8 mouse cellular contexts compared by ENCODE assay signal in the genomic region with DNA sequence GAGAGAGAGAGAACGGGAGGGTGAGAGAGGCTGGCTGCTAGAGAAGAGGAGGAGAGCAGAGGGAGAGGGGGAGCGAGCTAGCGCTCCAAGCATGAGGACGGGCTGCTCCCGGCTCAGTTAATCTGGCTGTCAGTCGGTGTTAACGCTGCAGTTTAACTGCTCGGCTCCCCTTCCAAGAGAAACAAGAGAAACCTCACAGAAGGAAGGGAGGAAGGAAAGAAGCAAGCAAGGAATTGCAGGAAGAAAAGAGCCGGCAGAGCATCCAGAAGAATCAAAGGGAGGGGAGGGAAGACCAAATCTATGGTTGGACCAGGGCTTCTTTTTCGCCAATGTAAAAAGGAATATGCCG. TPM values are rescaled to one million over a fixed set of nuclear protein-coding genes. Genes with fewer than 3 reads are reported as not detected.
DNase-seq lines count a peak whose midpoint lies in the region; ATAC-seq and TF ChIP-seq lines count a peak whose summit lies in the region.

No protein-coding gene starts in this region.

- H3K36me3 ChIP-seq in kidney, embryonic 15.5 days, result no peaks in the 10 kb centered on the region
- H3K36me3 ChIP-seq in forebrain, postnatal 0 days (ENCODE audit: insufficient read depth), result no peaks in the 10 kb centered on the region
- H3K36me3 ChIP-seq in midbrain, embryonic 12.5 days, result no peaks in the 10 kb centered on the region
- no peaks in the 10 kb centered on the region for H3K36me3 ChIP-seq in stomach, postnatal 0 days (ENCODE audit: control insufficient read depth, insufficient read depth, low read length)
- H3K36me3 ChIP-seq in liver, embryonic 11.5 days (ENCODE audit: control insufficient read depth, insufficient read depth, low read length), result no peaks in the 10 kb centered on the region

- no peak overlapping the region for H3K9ac ChIP-seq in kidney, embryonic 15.5 days
- H3K9ac ChIP-seq in forebrain, postnatal 0 days, result peak overlapping the region; percentile 72
- H3K9ac ChIP-seq in midbrain, embryonic 12.5 days (replicated peaks), result peak overlapping the region; percentile 41
- H3K9ac ChIP-seq in stomach, postnatal 0 days (ENCODE audit: low read length), result no peak overlapping the region
- H3K9ac ChIP-seq in liver, embryonic 11.5 days (ENCODE audit: low read depth, low read length), result no peak overlapping the region

- no peak for DNase-seq in kidney, adult 18-20 months
- peak; percentile 85 for DNase-seq in forebrain, postnatal 0 days
- DNase-seq in layer of hippocampus, adult 2 months (ENCODE audit: low spot score in 2 of 2), result peak; percentile 80 to 81
- no peak for DNase-seq in stomach, postnatal 0 days (ENCODE audit: low spot score)
- no peak for DNase-seq in liver, embryonic 11.5 days (ENCODE audit: low spot score)

- H3K9me3 ChIP-seq in kidney, embryonic 15.5 days (replicated peaks), result no peaks in the 10 kb centered on the region
- no peaks in the 10 kb centered on the region for H3K9me3 ChIP-seq in forebrain, postnatal 0 days (ENCODE audit: low read length)
- H3K9me3 ChIP-seq in midbrain, embryonic 12.5 days, result no peaks in the 10 kb centered on the region
- H3K9me3 ChIP-seq in stomach, postnatal 0 days (ENCODE audit: control insufficient read depth, low read length), result no peaks in the 10 kb centered on the region
- no peaks in the 10 kb centered on the region for H3K9me3 ChIP-seq in liver, embryonic 11.5 days (ENCODE audit: control insufficient read depth, low read length)

- WGBS in kidney, embryonic 15.5 days, result 2% methylated on average over 11 of the region's 11 CpGs
- under 1% methylated on average over 11 of the region's 11 CpGs for WGBS in forebrain, postnatal 0 days
- 2% methylated on average over 11 of the region's 11 CpGs for whole genome bisulfite sequencing in midbrain, embryonic 12.5 days
- WGBS in stomach, postnatal 0 days, result 3% methylated on average over 11 of the region's 11 CpGs
- WGBS in liver, embryonic 11.5 days, result 7% methylated on average over 11 of the region's 11 CpGs

- ATAC-seq in kidney, embryonic 15.5 days (replicated peaks; ENCODE audit: low FRiP score), result peak; percentile 71; the same call in 1 of the 2 replicates
- ATAC-seq in forebrain, postnatal 0 days, result peak; percentile 91
- ATAC-seq in midbrain, embryonic 12.5 days (ENCODE audit: low FRiP score, low read depth), result peak; percentile 56; the same call in 1 of the 2 replicates
- no peak for ATAC-seq in stomach, postnatal 0 days (ENCODE audit: low FRiP score, low TSS enrichment)
- ATAC-seq in liver, embryonic 11.5 days (replicated peaks; ENCODE audit: low FRiP score), result no peak
- no peak for ATAC-seq in monocyte, adult 5-6 weeks (replicated peaks; ENCODE audit: insufficient number of reproducible peaks, low FRiP score, low TSS enrichment, poor library complexity, severe bottlenecking)

- TF ChIP-seq EP300 in stomach, postnatal 0 days (optimal IDR thresholded peaks at IDR 0.05), result no peak

- no peak for TF ChIP-seq CTCF in forebrain, postnatal 0 days (IDR thresholded peaks at IDR 0.05; ENCODE audit: low read depth)
- no peak for TF ChIP-seq CTCF in layer of hippocampus, adult 2 months (conservative IDR thresholded peaks at IDR 0.05)
- no peak for TF ChIP-seq CTCF in stomach, postnatal 0 days (IDR thresholded peaks at IDR 0.05; ENCODE audit: low read depth)

- peaks cover 12% of the 10 kb centered on the region for H3K27me3 ChIP-seq in kidney, embryonic 15.5 days
- H3K27me3 ChIP-seq in forebrain, postnatal 0 days (ENCODE audit: insufficient read depth, low read length), result no peaks in the 10 kb centered on the region
- peaks cover 27% of the 10 kb centered on the region for H3K27me3 ChIP-seq in midbrain, embryonic 12.5 days
- no peaks in the 10 kb centered on the region for H3K27me3 ChIP-seq in stomach, postnatal 0 days (ENCODE audit: control insufficient read depth, insufficient read depth, low read length)
- H3K27me3 ChIP-seq in liver, embryonic 11.5 days (replicated peaks; ENCODE audit: control insufficient read depth, insufficient read depth, low read length), result peaks cover 5% of the 10 kb centered on the region; the same call in 1 of the 2 replicates

- peak overlapping the region; percentile 24 for H3K4me3 ChIP-seq in kidney, embryonic 15.5 days (replicated peaks)
- peak overlapping the region; percentile 58 for H3K4me3 ChIP-seq in forebrain, postnatal 0 days (ENCODE audit: low read depth, low read length)
- H3K4me3 ChIP-seq in layer of hippocampus, adult 2 months, result peak overlapping the region; percentile 79
- peak overlapping the region; percentile 37 for H3K4me3 ChIP-seq in midbrain, embryonic 12.5 days
- H3K4me3 ChIP-seq in stomach, postnatal 0 days (ENCODE audit: low read depth, low read length), result peak overlapping the region; percentile 19; the same call in 1 of the 2 replicates
- H3K4me3 ChIP-seq in liver, embryonic 11.5 days (ENCODE audit: low read depth, low read length), result no peak overlapping the region

- no peak overlapping the region for H3K27ac ChIP-seq in kidney, embryonic 15.5 days
- H3K27ac ChIP-seq in forebrain, postnatal 0 days (ENCODE audit: low read depth, low read length), result peak overlapping the region; percentile 90
- H3K27ac ChIP-seq in layer of hippocampus, adult 2 months, result peak overlapping the region; percentile 93
- no peak overlapping the region for H3K27ac ChIP-seq in midbrain, embryonic 12.5 days (replicated peaks)
- H3K27ac ChIP-seq in stomach, postnatal 0 days (replicated peaks), result no peak overlapping the region
- no peak overlapping the region for H3K27ac ChIP-seq in liver, embryonic 11.5 days (ENCODE audit: low read depth, low read length)

- H3K4me1 ChIP-seq in kidney, embryonic 15.5 days, result peaks cover 5% of the 10 kb centered on the region; the same call in 1 of the 2 replicates
- H3K4me1 ChIP-seq in forebrain, postnatal 0 days (ENCODE audit: insufficient read depth), result peaks cover 4% of the 10 kb centered on the region; the same call in 1 of the 2 replicates
- H3K4me1 ChIP-seq in midbrain, embryonic 12.5 days, result 0 out of 2 replicates have a peak, but pooled peaks cover 6% of the 10 kb centered on the region
- no peaks in the 10 kb centered on the region for H3K4me1 ChIP-seq in stomach, postnatal 0 days (replicated peaks; ENCODE audit: control insufficient read depth, insufficient read depth)
- no peaks in the 10 kb centered on the region for H3K4me1 ChIP-seq in liver, embryonic 11.5 days (replicated peaks; ENCODE audit: control insufficient read depth, insufficient read depth, low read length)

- H3K4me2 ChIP-seq in kidney, embryonic 15.5 days, result peak overlapping the region; percentile 51
- H3K4me2 ChIP-seq in forebrain, postnatal 0 days (ENCODE audit: low read depth), result peak overlapping the region; percentile 52
- peak overlapping the region; percentile 54 for H3K4me2 ChIP-seq in midbrain, embryonic 12.5 days (replicated peaks)
- H3K4me2 ChIP-seq in stomach, postnatal 0 days (replicated peaks; ENCODE audit: low read depth), result peak overlapping the region; percentile 35
- no peak overlapping the region for H3K4me2 ChIP-seq in liver, embryonic 11.5 days

RNA-seq across cellular contexts. Expression of a gene that starts 0.5 kb away (rescaled TPM):
- polyA plus RNA-seq in kidney, embryonic 15.5 days (2015; fragmentation: Nextera tagmentation; extraction: Ambion mirVana), result 0.76 and 2.0 TPM in 2 replicates
- 103 and 121 TPM in 2 replicates for total RNA-seq in forebrain, postnatal 0 days (2014; rRNA removed)
- 48.9 and 92.7 TPM in 2 replicates for polyA plus RNA-seq in forebrain, postnatal 0 days (2015; fragmentation: Nextera tagmentation; extraction: Ambion mirVana)
- total RNA-seq in layer of hippocampus, adult 2 months (2021), result 100 to 1,000 TPM; 751 TPM
- 7.5 and 8.3 TPM in 2 replicates for polyA plus RNA-seq in midbrain, embryonic 12.5 days (2016; fragmentation: Nextera tagmentation; extraction: Ambion mirVana)
- polyA plus RNA-seq in stomach, postnatal 0 days (2015; fragmentation: Nextera tagmentation; extraction: Ambion mirVana), result 0.63 and 0.91 TPM in 2 replicates
- polyA plus RNA-seq in liver, embryonic 11.5 days (2014; fragmentation: Nextera tagmentation; extraction: Ambion mirVana), result 0.38 and 0.66 TPM in 2 replicates
- not detected in 3 replicates for total RNA-seq in monocyte, adult 5-6 weeks (2017)

Comparison
In these comparisons a context has a peak if more than half of its experiments do, and no peak if none do; other contexts are left out.
1. ATAC-seq: peak in kidney, embryonic 15.5 days (single experiment), forebrain, postnatal 0 days (single experiment) and midbrain, embryonic 12.5 days (single experiment); none in stomach, postnatal 0 days (single experiment), liver, embryonic 11.5 days (single experiment) and monocyte, adult 5-6 weeks (single experiment).
2. H3K27ac ChIP-seq: peak in forebrain, postnatal 0 days (single experiment) and layer of hippocampus, adult 2 months (single experiment); none in kidney, embryonic 15.5 days (single experiment), midbrain, embryonic 12.5 days (single experiment), stomach, postnatal 0 days (single experiment) and liver, embryonic 11.5 days (single experiment).
3. H3K9ac ChIP-seq: peak in forebrain, postnatal 0 days (single experiment) and midbrain, embryonic 12.5 days (single experiment); none in kidney, embryonic 15.5 days (single experiment), stomach, postnatal 0 days (single experiment) and liver, embryonic 11.5 days (single experiment).
4. DNase-seq: peak in forebrain, postnatal 0 days (single experiment) and layer of hippocampus, adult 2 months (2 of 2); none in kidney, adult 18-20 months (single experiment), stomach, postnatal 0 days (single experiment) and liver, embryonic 11.5 days (single experiment).